Comparison of ENCODE assay signal across 9 mouse cellular contexts in the genomic region with DNA sequence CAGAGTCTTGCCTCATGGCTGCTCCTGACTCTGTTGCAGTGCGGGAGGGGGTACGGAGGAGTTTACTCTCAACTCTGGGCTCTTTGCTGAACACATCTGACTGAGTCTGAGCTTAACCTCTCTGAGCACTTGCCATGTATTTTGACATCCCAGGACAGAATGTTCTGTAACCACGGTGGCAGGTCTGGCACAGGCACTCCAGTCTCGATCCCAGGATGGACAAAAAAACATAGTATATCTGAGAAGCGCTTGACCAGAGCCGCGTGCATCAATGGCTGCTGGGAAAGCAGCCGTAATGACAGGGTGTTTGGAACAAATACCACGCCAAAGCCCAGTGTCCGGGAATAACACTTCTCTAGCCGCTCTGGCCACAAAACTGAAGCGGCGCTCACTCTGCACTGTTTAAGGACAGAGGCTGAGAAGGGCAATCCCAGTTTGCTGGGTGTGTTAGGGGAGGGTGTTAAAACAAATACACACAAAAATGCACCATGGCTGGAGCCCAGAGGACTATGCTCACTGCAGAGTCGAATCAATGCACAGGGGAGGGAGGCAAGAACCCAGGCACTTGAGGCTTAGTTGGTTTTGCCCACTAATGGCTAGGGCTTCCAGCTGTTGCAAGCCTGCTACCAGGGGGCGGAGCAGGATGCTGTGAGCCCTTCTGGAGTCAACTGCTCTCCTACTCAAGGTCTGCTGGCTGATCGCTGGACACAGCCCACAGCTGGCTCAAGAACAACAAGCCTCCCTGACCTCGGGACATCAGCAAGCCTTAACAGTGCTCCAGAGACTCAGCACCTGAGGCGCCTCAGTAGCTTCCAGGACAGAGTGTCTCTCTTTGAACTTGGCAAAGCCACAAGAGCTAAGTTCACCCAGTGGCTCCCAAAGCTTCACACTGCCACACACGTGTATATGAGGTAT. TPM values are rescaled to one million over a fixed set of nuclear protein-coding genes. Genes with fewer than 3 reads are reported as not detected.
A peak's percentile ranks its signal among the peaks of the same experiment; 100 is the strongest.
DNase-seq lines count a peak whose midpoint lies in the region; ATAC-seq and TF ChIP-seq lines count a peak whose summit lies in the region.
"Had no signal": no experiment of that assay in that cellular context is flagged by ENCODE, and none has a peak within 500 bp of the region (broad histone marks: within the 10 kb centered on the region; RNA-seq: fewer than 3 reads in every experiment).

No protein-coding gene starts in this region.

- 28% methylated on average over 19 of the region's 19 CpGs for WGBS in liver, adult 2 months
- 53% methylated on average over 19 of the region's 19 CpGs for WGBS in liver, embryonic 12.5 days (ENCODE audit: insufficient replicate concordance)

- TF ChIP-seq CTCF in liver, adult 2 months (IDR thresholded peaks at IDR 0.05; ENCODE audit: low read depth, low read length) = no peak

- no peak for ATAC-seq in liver, embryonic 12.5 days

- TF ChIP-seq POLR2A in liver, adult 2 months (IDR thresholded peaks at IDR 0.05; ENCODE audit: extremely low read depth, insufficient read depth, low read length) = no peak

- H3K9me3 ChIP-seq in liver, embryonic 12.5 days (replicated peaks) = 0 out of 2 replicates have a peak, but pooled peaks cover 7% of the 10 kb centered on the region

- no peak overlapping the region for H3K4me3 ChIP-seq in liver, adult 2 months (ENCODE audit: insufficient read depth, low read depth, low read length)
- no peak overlapping the region for H3K4me3 ChIP-seq in liver, embryonic 12.5 days

- no peaks in the 10 kb centered on the region for H3K27me3 ChIP-seq in liver, adult 2 months (ENCODE audit: control insufficient read depth, insufficient read depth, low read length)
- H3K27me3 ChIP-seq in liver, embryonic 12.5 days (replicated peaks) = no peaks in the 10 kb centered on the region

- no peaks in the 10 kb centered on the region for H3K36me3 ChIP-seq in liver, adult 2 months (ENCODE audit: control insufficient read depth, insufficient read depth, low read length)
- no peaks in the 10 kb centered on the region for H3K36me3 ChIP-seq in liver, embryonic 12.5 days

- peaks cover 14% of the 10 kb centered on the region for H3K4me1 ChIP-seq in liver, adult 2 months (ENCODE audit: control insufficient read depth, insufficient read depth, low read length)
- no peaks in the 10 kb centered on the region for H3K4me1 ChIP-seq in liver, embryonic 12.5 days

- peak overlapping the region; percentile 11 for H3K27ac ChIP-seq in liver, adult 2 months (replicated peaks; ENCODE audit: insufficient read depth, low read depth, low read length)
- H3K27ac ChIP-seq in liver, embryonic 12.5 days = no peak overlapping the region

- no peaks in the 10 kb centered on the region for H3K79me2 ChIP-seq in liver, adult 2 months (ENCODE audit: control insufficient read depth, insufficient read depth, low read length)

- no peak overlapping the region for H3K9ac ChIP-seq in liver, adult 2 months (ENCODE audit: low read depth, low read length)
- H3K9ac ChIP-seq in liver, embryonic 12.5 days = no peak overlapping the region

- DNase-seq in liver, adult 2 months (ENCODE audit: extremely low read depth, low read depth, low spot score) = peak; percentile 86
- peak; percentile 71 for DNase-seq in gonadal fat pad, adult 2 months (ENCODE audit: low read depth)
- DNase-seq in kidney, adult 9 months = peak; percentile 87
- peak; percentile 75 for DNase-seq in lung, postnatal 36 days
- DNase-seq in spleen, postnatal 14 days (ENCODE audit: low spot score in 2 of 2) = no peak
- DNase-seq in Muller cell, postnatal 12 days (ENCODE audit: inconsistent ontology term) = no peak
- DNase-seq in layer of hippocampus, adult 11-12 months (ENCODE audit: low spot score) = no peak
- DNase-seq: retina, postnatal 1 day had no signal

- H3K4me2 ChIP-seq in liver, embryonic 12.5 days = no peak overlapping the region

RNA-seq across cellular contexts. Expression of gene Adarb1, which starts 23.0 kb away (rescaled TPM):
- 10.4 and 12.2 TPM in 2 replicates for total RNA-seq in liver, adult 2 months (2014; rRNA removed)
- polyA plus RNA-seq in liver, adult 2 months (2012; rRNA removed) = 4.6 TPM in 2 replicates
- polyA plus RNA-seq in liver, embryonic 12.5 days (2016; fragmentation: Nextera tagmentation; extraction: Ambion mirVana) = 2.9 and 3.2 TPM in 2 replicates
- polyA plus RNA-seq in gonadal fat pad, adult 2 months (2012; rRNA removed) = 11.0 and 12.7 TPM in 2 replicates

Comparison
In these comparisons a context has a peak if more than half of its experiments do, and no peak if none do; other contexts are left out.
1. DNase-seq: peak in liver, adult 2 months (single experiment), gonadal fat pad, adult 2 months (single experiment), kidney, adult 9 months (single experiment) and lung, postnatal 36 days (single experiment); none in spleen, postnatal 14 days (0 of 2), Muller cell, postnatal 12 days (single experiment) and layer of hippocampus, adult 11-12 months (single experiment).